Mouse (Mus musculus) heart, adult 2 months (tissue): ENCODE measurements around the gene Upk3b.

Source experiments
- CTCF ChIP-seq: fragments of 200-600 bp; IDR thresholded peaks from 2 replicates; pipeline ENCODE4 v1.8.1; 2022; ENCODE audit warnings: antibody characterized with exemption, mild to moderate bottlenecking, moderate library complexity
- EP300 ChIP-seq: fragments of 200-500 bp; IDR thresholded peaks from 2 replicates; pipeline ENCODE4 v1.6.1; 2011; ENCODE audit warnings: low read depth, low read length, control low read depth; ENCODE audit not compliant: insufficient read depth
- POLR2A ChIP-seq: fragments of 200-500 bp; IDR thresholded peaks from 2 replicates; pipeline ENCODE4 v1.6.1; 2011; ENCODE audit warnings: mild to moderate bottlenecking, low read depth, low read length, control low read depth; ENCODE audit not compliant: insufficient read depth

DNA sequence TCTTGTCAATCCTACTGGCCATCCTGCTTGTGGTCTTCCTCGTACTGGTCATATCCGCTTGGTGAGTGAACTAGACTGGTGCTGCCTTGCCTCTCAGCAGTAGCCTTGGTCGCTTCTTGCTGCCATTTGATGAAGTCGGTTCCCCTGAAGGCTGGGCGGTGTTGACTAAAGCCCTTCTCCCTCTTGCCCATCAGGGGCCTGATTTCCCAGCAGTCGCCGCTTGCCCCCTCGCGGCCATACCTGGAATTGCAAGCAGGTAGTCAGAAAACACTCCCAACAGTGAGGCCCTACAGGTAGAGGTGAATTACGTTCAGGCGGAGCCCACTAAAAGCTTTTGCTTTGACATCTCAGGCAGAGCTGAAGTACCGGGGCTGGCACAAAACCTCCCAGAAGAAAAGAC is 23.3 kb downstream of the Upk3b start:
- TF ChIP-seq CTCF, result peak; percentile 99
- TF ChIP-seq POLR2A, result no peak
- TF ChIP-seq EP300, result 0 out of 2 replicates have a peak, but pooled peaks have one; percentile 57
